Mouse (Mus musculus) lung, postnatal 25 days (tissue): ENCODE measurements at regions not wholly inside any gene's neighbourhood (a gene's known extent, or its start where the extent isn't known, plus 50 kb on each side); places are given as distances from the start of the nearest gene placed in this dataset.

Source experiments
- DNase-seq: peaks from one replicate; pipeline ENCODE4 v3.0.0; 2022; ENCODE audit warnings: low spot score

GRCm38 (mm10) chr8:128235071-128235470 is 123.3 kb upstream of the Nrp1 start:
- DNase-seq = no peak

GRCm38 (mm10) chr8:128235527-128235926 is 122.9 kb upstream of the Nrp1 start:
- DNase-seq = no peak

- no peak for DNase-seq
Measured at GRCm38 (mm10) chr8:128236097-128236496, 122.3 kb upstream of the Nrp1 start.

- no peak for DNase-seq
Measured at GRCm38 (mm10) chr8:128238948-128239347, 119.5 kb upstream of the Nrp1 start.

GRCm38 (mm10) chr8:128239783-128240182 is 118.6 kb upstream of the Nrp1 start:
- DNase-seq = no peak

GRCm38 (mm10) chr8:128241200-128241599 is 117.2 kb upstream of the Nrp1 start:
- DNase-seq = no peak

GRCm38 (mm10) chr8:128242465-128243251 is 115.7 kb upstream of the Nrp1 start:
- DNase-seq = no peak

GRCm38 (mm10) chr8:128251723-128252122 is 106.7 kb upstream of the Nrp1 start:
- DNase-seq = no peak

GRCm38 (mm10) chr8:128260836-128261235 is 97.6 kb upstream of the Nrp1 start:
- no peak for DNase-seq

GRCm38 (mm10) chr8:128261367-128261766 is 97.0 kb upstream of the Nrp1 start:
- no peak for DNase-seq

- peak; percentile 38 for DNase-seq
Measured at GRCm38 (mm10) chr8:128263251-128263947, 95.0 kb upstream of the Nrp1 start.

GRCm38 (mm10) chr8:128267261-128267660 is 91.1 kb upstream of the Nrp1 start:
- DNase-seq = no peak

GRCm38 (mm10) chr8:128268010-128268409 is 90.4 kb upstream of the Nrp1 start:
- peak; percentile 17 for DNase-seq

- DNase-seq = no peak
Measured at GRCm38 (mm10) chr8:128269546-128269945, 88.9 kb upstream of the Nrp1 start.

GRCm38 (mm10) chr8:128272866-128273344 is 85.5 kb upstream of the Nrp1 start:
- peak; percentile 34 for DNase-seq

- DNase-seq = no peak
Measured at GRCm38 (mm10) chr8:128276475-128276874, 81.9 kb upstream of the Nrp1 start.

- DNase-seq = no peak
Measured at GRCm38 (mm10) chr8:128282802-128283201, 75.6 kb upstream of the Nrp1 start.

- no peak for DNase-seq
Measured at GRCm38 (mm10) chr8:128283365-128283764, 75.0 kb upstream of the Nrp1 start.

- DNase-seq = no peak
Measured at GRCm38 (mm10) chr8:128284816-128285215, 73.6 kb upstream of the Nrp1 start.

- no peak for DNase-seq
Measured at GRCm38 (mm10) chr8:128290076-128290475, 68.3 kb upstream of the Nrp1 start.

GRCm38 (mm10) chr8:128292394-128292793 is 66.0 kb upstream of the Nrp1 start:
- DNase-seq = no peak

GRCm38 (mm10) chr8:128296728-128297380 is 61.5 kb upstream of the Nrp1 start:
- no peak for DNase-seq

GRCm38 (mm10) chr8:128302322-128302721 is 56.1 kb upstream of the Nrp1 start:
- peak; percentile 3 for DNase-seq
